Mouse (Mus musculus) erythroblast, embryonic 14.5 days (primary cell): ENCODE results near the gene Smc3. TPM values are rescaled to one million over a fixed set of nuclear protein-coding genes. Genes with fewer than 3 reads are reported as not detected.

Experiments
- H3K27me3 ChIP-seq: 2 replicates; pipeline ENCODE4 v1.6.1; 2012; ENCODE audit warnings: inconsistent platforms; ENCODE audit not compliant: control insufficient read depth
- H3K36me3 ChIP-seq: 2 replicates; pipeline ENCODE4 v1.6.1; 2012; ENCODE audit warnings: mild to moderate bottlenecking, inconsistent platforms; ENCODE audit not compliant: control insufficient read depth
- H3K4me1 ChIP-seq: 2 replicates; pipeline ENCODE4 v1.6.1; 2012; ENCODE audit warnings: inconsistent platforms; ENCODE audit not compliant: control insufficient read depth
- H3K4me3 ChIP-seq: replicated peaks from 2 replicates; pipeline ENCODE3; 2012; ENCODE audit warnings: moderate library complexity, mild to moderate bottlenecking, inconsistent platforms
- H3K9me3 ChIP-seq: 2 replicates; pipeline ENCODE4 v1.6.1; 2012; ENCODE audit warnings: low read length, inconsistent platforms, mixed read lengths; ENCODE audit not compliant: control insufficient read depth
- GATA1 ChIP-seq: IDR thresholded peaks from 2 replicates; pipeline ENCODE4 v1.6.1; 2012; ENCODE audit warnings: low read length, inconsistent platforms, mixed read lengths
- TAL1 ChIP-seq: IDR thresholded peaks from 3 replicates; pipeline ENCODE4 v1.6.1; 2012; ENCODE audit warnings: low read length, inconsistent platforms, mixed read lengths
- polyA plus RNA-seq: library from polyadenylated mRNA; stranded (reverse); fragments of >175 nt; gene quantifications from 2 replicates; pipeline ENCODE4 v1.2.3, GENCODE M21; 2012

Gene Smc3
- polyA plus RNA-seq, result 2.8 and 3.6 TPM in 2 replicates

DNA sequence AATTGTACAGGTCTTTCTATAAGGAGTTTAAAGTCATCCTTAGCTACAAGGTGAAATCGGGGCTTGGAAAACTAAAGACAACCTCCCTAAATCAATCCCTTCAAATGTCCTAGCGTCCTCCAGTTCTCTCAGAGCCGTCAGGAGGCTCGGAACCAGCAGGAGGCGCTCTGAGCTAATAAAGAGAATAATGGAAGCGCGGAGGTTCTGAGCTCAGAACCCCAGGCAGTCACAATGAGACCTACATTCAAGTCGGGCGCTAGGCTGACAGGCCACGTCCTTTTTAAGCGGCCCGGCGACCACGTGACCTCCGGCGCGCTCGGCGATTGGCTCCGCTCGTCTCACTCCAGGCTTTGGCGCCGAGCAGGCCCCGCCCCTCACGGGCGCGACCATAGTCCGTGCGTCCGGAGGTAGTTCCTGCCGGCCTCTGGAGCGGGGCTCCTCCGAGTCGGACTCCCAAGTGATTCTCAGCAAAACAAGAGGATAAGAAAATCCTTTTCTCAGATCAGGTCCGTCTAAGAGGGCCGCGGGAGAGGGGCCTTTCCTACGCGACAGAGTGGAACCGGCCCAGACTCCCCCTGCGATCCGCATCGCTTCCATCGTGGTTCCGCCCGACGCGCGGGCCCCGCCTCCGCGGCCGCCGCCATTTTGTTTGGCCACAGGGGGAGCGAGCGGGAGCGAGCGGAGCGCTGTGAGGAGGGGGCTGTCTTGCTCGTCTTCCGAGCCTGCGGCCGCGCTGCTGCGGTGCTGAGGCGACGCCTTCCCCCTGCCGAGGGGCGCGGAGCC lies at the start of gene Smc3:
TSS of gene Smc3 (plus strand) at position 642 of the 783 bp plus-strand sequence.
- H3K9me3 ChIP-seq, result no peaks in the 10 kb centered on the region
- TF ChIP-seq TAL1, result no peak
- no peak for TF ChIP-seq GATA1
- H3K4me3 ChIP-seq, result peak within 1 kb of the TSS; percentile 90
- H3K36me3 ChIP-seq, result peaks cover 31% of the 10 kb centered on the region
- H3K4me1 ChIP-seq, result peaks cover 30% of the 10 kb centered on the region
- 0 out of 2 replicates have a peak, but pooled peaks cover 2% of the 10 kb centered on the region for H3K27me3 ChIP-seq

GRCm38 (mm10) chr19:53550972-53551371 lies 49.2 kb upstream of the Smc3 start:
- H3K4me1 ChIP-seq, result no peaks in the 10 kb centered on the region; the same call in 1 of the 2 replicates
- no peak overlapping the region for H3K4me3 ChIP-seq
- no peaks in the 10 kb centered on the region for H3K9me3 ChIP-seq
- TF ChIP-seq TAL1 (no peak), GATA1 (no peak)
- no peaks in the 10 kb centered on the region for H3K36me3 ChIP-seq
- no peaks in the 10 kb centered on the region for H3K27me3 ChIP-seq

- no peaks in the 10 kb centered on the region; the same call in 1 of the 2 replicates for H3K4me1 ChIP-seq
- H3K4me3 ChIP-seq, result no peak overlapping the region
- no peaks in the 10 kb centered on the region for H3K27me3 ChIP-seq
- TF ChIP-seq TAL1 (no peak), GATA1 (no peak)
- H3K9me3 ChIP-seq, result no peaks in the 10 kb centered on the region
- H3K36me3 ChIP-seq, result no peaks in the 10 kb centered on the region
These were observed 47.9 kb upstream of the Smc3 start for GRCm38 (mm10) chr19:53552216-53552786.

GRCm38 (mm10) chr19:53552795-53553194 lies 47.4 kb upstream of the Smc3 start:
- TF ChIP-seq GATA1 (no peak), TAL1 (no peak)
- Histone ChIP-seq H3K9me3 (no peaks in the 10 kb centered on the region), H3K36me3 (no peaks in the 10 kb centered on the region), H3K27me3 (no peaks in the 10 kb centered on the region), H3K4me1 (no peaks in the 10 kb centered on the region; the same call in 1 of the 2 replicates), H3K4me3 (no peak overlapping the region)

GRCm38 (mm10) chr19:53554402-53554801 lies 45.8 kb upstream of the Smc3 start:
- Histone ChIP-seq H3K4me3 (no peak overlapping the region), H3K4me1 (no peaks in the 10 kb centered on the region; the same call in 1 of the 2 replicates), H3K9me3 (no peaks in the 10 kb centered on the region), H3K36me3 (no peaks in the 10 kb centered on the region), H3K27me3 (no peaks in the 10 kb centered on the region)
- TF ChIP-seq TAL1 (no peak), GATA1 (no peak)

DNA sequence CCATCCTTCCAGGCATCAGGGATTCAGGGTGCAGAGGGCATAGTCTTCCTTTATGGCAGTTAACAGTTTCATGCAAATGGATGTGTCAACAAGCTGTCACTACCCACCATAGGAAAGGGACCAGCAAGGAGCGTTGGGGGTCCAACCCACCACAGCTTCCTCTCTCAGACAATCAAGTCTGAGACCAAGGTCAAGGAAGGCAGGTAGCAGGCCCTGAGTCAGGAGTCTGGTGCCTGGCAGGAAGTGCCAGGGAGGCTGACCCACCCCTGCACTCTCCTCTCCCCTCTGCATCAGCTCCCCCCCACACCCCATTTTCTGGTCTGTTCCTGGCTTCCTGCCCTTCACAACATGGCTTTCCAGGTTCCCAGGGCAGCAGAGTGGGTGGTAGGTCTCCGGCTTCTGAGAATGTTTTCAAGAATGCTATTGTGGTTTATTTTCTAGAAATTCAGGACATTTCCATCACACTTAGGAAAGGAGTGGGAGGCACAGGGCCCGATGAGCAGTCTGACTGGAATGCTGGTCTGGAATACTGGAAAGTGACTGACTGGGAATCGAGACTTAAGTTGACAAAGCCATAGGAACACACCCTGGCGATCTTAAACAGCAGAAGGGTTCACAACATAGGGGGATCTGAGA lies 45.1 kb upstream of the Smc3 start:
- no peaks in the 10 kb centered on the region for H3K27me3 ChIP-seq
- no peaks in the 10 kb centered on the region for H3K36me3 ChIP-seq
- H3K4me3 ChIP-seq, result no peak overlapping the region
- no peaks in the 10 kb centered on the region for H3K9me3 ChIP-seq
- TF ChIP-seq TAL1 (no peak), GATA1 (no peak)
- H3K4me1 ChIP-seq, result no peaks in the 10 kb centered on the region; the same call in 1 of the 2 replicates

DNA sequence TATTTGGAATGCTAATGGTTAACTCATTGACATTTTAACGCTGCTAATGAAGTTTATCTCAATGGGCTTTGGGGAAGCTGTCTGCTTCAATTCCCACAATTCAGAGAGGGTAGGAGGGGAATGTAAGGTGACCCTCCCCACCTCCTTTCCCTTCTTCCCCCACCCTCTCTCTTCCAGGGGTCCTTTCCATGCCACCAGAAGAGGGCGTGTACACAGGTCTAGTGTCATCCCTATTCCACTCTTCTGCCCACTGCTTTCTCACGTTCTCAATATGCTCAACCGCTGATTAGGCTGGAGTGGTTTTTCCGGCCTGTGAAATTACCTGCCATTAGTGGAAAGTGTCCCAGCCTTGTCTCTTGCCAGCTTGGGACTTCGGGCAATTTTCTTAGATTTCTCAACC lies 43.4 kb upstream of the Smc3 start:
- Histone ChIP-seq H3K27me3 (no peaks in the 10 kb centered on the region), H3K9me3 (no peaks in the 10 kb centered on the region), H3K4me3 (no peak overlapping the region), H3K36me3 (no peaks in the 10 kb centered on the region), H3K4me1 (no peaks in the 10 kb centered on the region; the same call in 1 of the 2 replicates)
- TF ChIP-seq GATA1, result no peak
- TF ChIP-seq TAL1, result no peak

DNA sequence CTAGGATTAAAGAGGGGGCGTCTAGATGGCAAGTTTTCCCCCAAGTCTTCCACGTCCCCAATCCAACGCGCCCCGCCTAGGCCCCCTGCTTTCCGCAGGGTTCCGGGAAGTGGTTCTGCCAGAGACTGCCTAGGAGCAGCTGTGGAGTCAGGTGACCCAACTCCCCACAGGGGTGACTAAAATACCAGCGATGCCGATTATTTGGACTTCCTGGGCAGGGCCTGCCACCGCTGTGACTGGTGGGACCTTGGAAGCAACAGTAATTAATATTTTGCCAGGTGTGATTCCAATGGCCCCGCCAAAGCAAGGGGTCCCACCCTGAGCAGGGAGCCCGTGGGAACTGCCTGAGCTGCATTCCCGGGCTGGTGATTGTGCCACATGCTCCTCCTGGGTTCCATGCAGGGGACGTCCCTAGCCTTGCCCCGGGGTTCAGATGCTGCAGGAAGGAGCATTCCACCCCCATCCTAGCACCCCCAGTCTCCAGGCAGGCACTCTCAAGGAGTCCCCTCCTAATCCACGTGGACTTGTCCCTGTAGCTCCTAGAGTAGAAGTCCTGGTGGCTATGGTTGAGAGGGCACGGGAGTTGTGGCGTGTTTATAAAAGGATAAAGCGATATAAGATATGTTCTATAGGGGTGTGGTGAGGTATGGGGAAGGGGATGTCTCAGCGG lies 42.8 kb upstream of the Smc3 start:
- TF ChIP-seq GATA1 (no peak), TAL1 (no peak)
- Histone ChIP-seq H3K4me3 (no peak overlapping the region), H3K9me3 (no peaks in the 10 kb centered on the region), H3K27me3 (no peaks in the 10 kb centered on the region), H3K4me1 (no peaks in the 10 kb centered on the region; the same call in 1 of the 2 replicates), H3K36me3 (no peaks in the 10 kb centered on the region)
